In the genomic region with DNA sequence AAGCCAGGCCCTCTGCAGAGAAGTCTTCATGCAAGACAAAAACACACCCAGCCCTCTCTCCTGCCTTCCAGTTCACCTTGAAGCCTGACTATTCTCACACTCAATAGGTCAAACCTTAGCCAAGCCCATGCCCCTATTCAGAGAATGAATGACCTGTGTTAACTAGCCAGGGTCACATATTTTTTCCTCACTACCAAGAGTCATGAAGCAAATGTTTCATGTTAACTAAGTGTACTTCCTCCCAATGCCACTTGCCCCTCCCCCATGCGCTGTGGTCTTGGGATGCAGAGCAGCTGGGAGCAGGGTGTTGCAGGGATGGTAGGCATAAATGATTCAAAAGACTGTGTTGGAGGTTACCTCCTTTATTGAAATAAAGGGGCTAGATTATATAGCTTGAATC, we compare ENCODE assay signal across 13 mouse cellular contexts. TPM values are rescaled to one million over a fixed set of nuclear protein-coding genes. Genes with fewer than 3 reads are reported as not detected.
DNase-seq lines count a peak whose midpoint lies in the region; ATAC-seq and TF ChIP-seq lines count a peak whose summit lies in the region.
"Not testable (repeated sequence)": the region's sequence is repeated elsewhere in the genome, so short reads cannot be mapped to it uniquely, and the experiment has no call there.
"Had no signal": no experiment of that assay in that cellular context is flagged by ENCODE, and none has a peak within 500 bp of the region (broad histone marks: within the 10 kb centered on the region; RNA-seq: fewer than 3 reads in every experiment).

No protein-coding gene starts in this region.

- not testable (repeated sequence) for H3K9me3 ChIP-seq in kidney, embryonic 16.5 days (ENCODE audit: low read length); limb, embryonic 11.5 days (ENCODE audit: control insufficient read depth, low read length)

- TF ChIP-seq POLR2A in embryonic fibroblast, embryonic 13.5 days (IDR thresholded peaks at IDR 0.05; ENCODE audit: low read depth, low read length); heart, adult 2 months (IDR thresholded peaks at IDR 0.05; ENCODE audit: insufficient read depth, low read depth, low read length); kidney, adult 2 months (IDR thresholded peaks at IDR 0.05; ENCODE audit: low read depth, low read length); myocyte (IDR thresholded peaks at IDR 0.05; ENCODE audit: insufficient read length, low read depth): not testable (repeated sequence)

- H3K4me2 ChIP-seq in kidney, embryonic 16.5 days (replicated peaks; ENCODE audit: low read depth, low read length); limb, embryonic 11.5 days (ENCODE audit: low read depth, severe bottlenecking): not testable (repeated sequence)
- peak overlapping the region; percentile 47 for H3K4me2 ChIP-seq in myocyte (ENCODE audit: low read depth)

- not testable (repeated sequence) for H3ac ChIP-seq in myocyte (ENCODE audit: control insufficient read depth, insufficient read length)

- not testable (repeated sequence) for TF ChIP-seq EP300 in heart, adult 2 months (IDR thresholded peaks at IDR 0.05; ENCODE audit: insufficient read depth, low read depth, low read length)

- H3K4me1 ChIP-seq in embryonic fibroblast, embryonic 13.5 days (ENCODE audit: control insufficient read depth, insufficient read depth, low read length); heart, adult 2 months (ENCODE audit: control insufficient read depth, insufficient read depth, low read length); kidney, adult 2 months (ENCODE audit: control insufficient read depth, insufficient read depth, low read length); kidney, embryonic 16.5 days (ENCODE audit: insufficient read depth, low read length); limb, embryonic 11.5 days (ENCODE audit: control insufficient read depth, insufficient read depth, low read length): not testable (repeated sequence)

- not testable (repeated sequence) for H3K36me3 ChIP-seq in heart, adult 2 months (ENCODE audit: control insufficient read depth, insufficient read depth, low read length); kidney, adult 2 months (ENCODE audit: control insufficient read depth, insufficient read depth, low read length); kidney, embryonic 16.5 days (ENCODE audit: insufficient read depth, low read length); limb, embryonic 11.5 days (ENCODE audit: control insufficient read depth, insufficient read depth, low read length); myocyte (ENCODE audit: control insufficient read depth, insufficient read depth)

- WGBS in heart, adult 2 months = 68% methylated on average over 1 of the region's 1 CpGs
- WGBS in kidney, adult 2 months = 63% methylated on average over 1 of the region's 1 CpGs
- 75% methylated on average over 1 of the region's 1 CpGs for WGBS in kidney, embryonic 16.5 days
- 68% methylated on average over 1 of the region's 1 CpGs for WGBS in limb, embryonic 11.5 days

- H3K9ac ChIP-seq in heart, adult 2 months (ENCODE audit: low read depth, low read length); kidney, embryonic 16.5 days (replicated peaks; ENCODE audit: low read length); limb, embryonic 11.5 days (ENCODE audit: low read length): not testable (repeated sequence)

- H3K27ac ChIP-seq in embryonic fibroblast, embryonic 13.5 days (ENCODE audit: insufficient read depth, low read length) = peak overlapping the region; percentile 88
- H3K27ac ChIP-seq in heart, adult 2 months = peak overlapping the region; percentile 91
- H3K27ac ChIP-seq in kidney, adult 2 months (ENCODE audit: insufficient read depth, low read depth, low read length) = peak overlapping the region; percentile 71; the same call in 1 of the 2 replicates
- not testable (repeated sequence) for H3K27ac ChIP-seq in kidney, embryonic 16.5 days (ENCODE audit: low read length); limb, embryonic 11.5 days (replicated peaks; ENCODE audit: low read depth, low read length)

- peak; percentile 50 for ATAC-seq in granulocyte monocyte progenitor cell, adult 5-6 weeks (replicated peaks; ENCODE audit: poor library complexity, severe bottlenecking)
- ATAC-seq in kidney, embryonic 16.5 days (ENCODE audit: low FRiP score, low TSS enrichment) = 0 out of 2 replicates have a peak, but pooled peaks have one; percentile 67
- 0 out of 2 replicates have a peak, but pooled peaks have one; percentile 17 for ATAC-seq in limb, embryonic 11.5 days (ENCODE audit: insufficient number of reproducible peaks, low FRiP score, low TSS enrichment, low read depth)

- not testable (repeated sequence) for H3K27me3 ChIP-seq in heart, adult 2 months (ENCODE audit: control insufficient read depth, insufficient read depth, low read length); kidney, adult 2 months (replicated peaks; ENCODE audit: control insufficient read depth, insufficient read depth, low read length); kidney, embryonic 16.5 days (ENCODE audit: insufficient read depth, low read length); limb, embryonic 11.5 days (ENCODE audit: control insufficient read depth, insufficient read depth, low read length); myocyte (ENCODE audit: control insufficient read depth, insufficient read depth, insufficient read length)

- not testable (repeated sequence) for H3K4me3 ChIP-seq in embryonic fibroblast, embryonic 13.5 days (ENCODE audit: insufficient read depth, low read length); heart, adult 2 months; kidney, adult 2 months (ENCODE audit: insufficient read depth, low read depth, low read length); kidney, embryonic 16.5 days (ENCODE audit: low read length); limb, embryonic 11.5 days (ENCODE audit: low read depth, low read length); myocyte

- intact Hi-C loops in heart, adult 2 months (cut with DNase I) = not testable (repeated sequence)

- not testable (repeated sequence) for DNase-seq in heart, adult 2 months; kidney, adult 2 months; limb, embryonic 11.5 days (ENCODE audit: low spot score)
- peak; percentile 8 for DNase-seq in thymus, postnatal 4 days

- not testable (repeated sequence) for H3K79me2 ChIP-seq in heart, adult 2 months (replicated peaks; ENCODE audit: control insufficient read depth, insufficient read depth, low read length); myocyte (ENCODE audit: control insufficient read depth, insufficient read depth)

- not testable (repeated sequence) for TF ChIP-seq CTCF in embryonic fibroblast, embryonic 13.5 days (IDR thresholded peaks at IDR 0.05; ENCODE audit: borderline replicate concordance, insufficient read depth, low read length); heart, adult 2 months (IDR thresholded peaks at IDR 0.05); kidney, adult 2 months (conservative IDR thresholded peaks at IDR 0.05; ENCODE audit: insufficient read depth, insufficient read length, low read depth, low read length)

RNA-seq across cellular contexts. Expression of a gene that starts 2.0 kb away (rescaled TPM):
- polyA plus RNA-seq in embryonic fibroblast, embryonic 13.5 days (2011; ENCODE audit: insufficient read length, low read depth, missing spikeins) = 28.7 and 40.8 TPM in 2 replicates
- 0.71 and 3.4 TPM in 2 replicates for total RNA-seq in granulocyte monocyte progenitor cell, adult 5-6 weeks (2014; fragmentation: Nextera tagmentation)
- total RNA-seq in granulocyte monocyte progenitor cell, adult 5-6 weeks (2017) = 2.7 and 3.7 TPM in 2 replicates
- 100 to 1,000 TPM; 229 to 273 TPM for total RNA-seq in heart, adult 2 months (2021)
- 596 and 653 TPM in 2 replicates for polyA plus RNA-seq in heart, adult 2 months (2012; rRNA removed)
- 497 and 511 TPM in 2 replicates for polyA plus RNA-seq in kidney, adult 2 months (2012; rRNA removed)
- 17.9 and 21.9 TPM in 2 replicates for polyA plus RNA-seq in kidney, embryonic 16.5 days (2015; fragmentation: Nextera tagmentation; extraction: Ambion mirVana)
- polyA plus RNA-seq in limb, embryonic 11.5 days (2014; fragmentation: Nextera tagmentation; extraction: Ambion mirVana) = 2.8 and 3.0 TPM in 2 replicates
- 77.8 TPM for polyA plus RNA-seq in myocyte (2012; fragmentation: generic; extraction: Trizol)
- total RNA-seq: MEL had no signal
- polyA plus RNA-seq: erythroblast, embryonic 14.5 days had no signal

RNA-seq across cellular contexts. Expression of a gene that starts 52.8 kb away (rescaled TPM):
- 261 and 427 TPM in 2 replicates for polyA plus RNA-seq in embryonic fibroblast, embryonic 13.5 days (2011; ENCODE audit: insufficient read length, low read depth, missing spikeins)
- not detected in 2 replicates for total RNA-seq in granulocyte monocyte progenitor cell, adult 5-6 weeks (2014; fragmentation: Nextera tagmentation)
- total RNA-seq in granulocyte monocyte progenitor cell, adult 5-6 weeks (2017) = not detected in 2 replicates
- 100 to 1,000 TPM; 132 to 142 TPM for total RNA-seq in heart, adult 2 months (2021)
- 204 and 233 TPM in 2 replicates for polyA plus RNA-seq in heart, adult 2 months (2012; rRNA removed)
- polyA plus RNA-seq in kidney, adult 2 months (2012; rRNA removed) = 746 and 874 TPM in 2 replicates
- 716 and 795 TPM in 2 replicates for polyA plus RNA-seq in kidney, embryonic 16.5 days (2015; fragmentation: Nextera tagmentation; extraction: Ambion mirVana)
- polyA plus RNA-seq in limb, embryonic 11.5 days (2014; fragmentation: Nextera tagmentation; extraction: Ambion mirVana) = 0.33 and 0.69 TPM in 2 replicates
- 219 TPM for polyA plus RNA-seq in myocyte (2012; fragmentation: generic; extraction: Trizol)
- polyA plus RNA-seq: erythroblast, embryonic 14.5 days; forebrain, embryonic 10.5 days; forebrain, embryonic 12.5 days; forebrain, embryonic 14.5 days had no signal

Comparison
In these comparisons a context has a peak if more than half of its experiments do, and no peak if none do; other contexts are left out.
1. ATAC-seq: peak in every context shown above with its lines; median percentile 67 in kidney, embryonic 16.5 days; 50 in granulocyte monocyte progenitor cell, adult 5-6 weeks; 17 in limb, embryonic 11.5 days.
2. RNA of a gene that starts 52.8 kb away (polyA plus RNA-seq): 746 to 874 TPM in kidney, adult 2 months, 716 to 795 TPM in kidney, embryonic 16.5 days, 261 to 427 TPM in embryonic fibroblast, embryonic 13.5 days, 219 TPM in myocyte (single experiment) and 204 to 233 TPM in heart, adult 2 months; 0.33 to 0.69 TPM in limb, embryonic 11.5 days; every median in the first group is over 100 times any median in the second.